Mouse (Mus musculus): ENCODE measurements around the gene Aen.

Aen gene

DNA sequence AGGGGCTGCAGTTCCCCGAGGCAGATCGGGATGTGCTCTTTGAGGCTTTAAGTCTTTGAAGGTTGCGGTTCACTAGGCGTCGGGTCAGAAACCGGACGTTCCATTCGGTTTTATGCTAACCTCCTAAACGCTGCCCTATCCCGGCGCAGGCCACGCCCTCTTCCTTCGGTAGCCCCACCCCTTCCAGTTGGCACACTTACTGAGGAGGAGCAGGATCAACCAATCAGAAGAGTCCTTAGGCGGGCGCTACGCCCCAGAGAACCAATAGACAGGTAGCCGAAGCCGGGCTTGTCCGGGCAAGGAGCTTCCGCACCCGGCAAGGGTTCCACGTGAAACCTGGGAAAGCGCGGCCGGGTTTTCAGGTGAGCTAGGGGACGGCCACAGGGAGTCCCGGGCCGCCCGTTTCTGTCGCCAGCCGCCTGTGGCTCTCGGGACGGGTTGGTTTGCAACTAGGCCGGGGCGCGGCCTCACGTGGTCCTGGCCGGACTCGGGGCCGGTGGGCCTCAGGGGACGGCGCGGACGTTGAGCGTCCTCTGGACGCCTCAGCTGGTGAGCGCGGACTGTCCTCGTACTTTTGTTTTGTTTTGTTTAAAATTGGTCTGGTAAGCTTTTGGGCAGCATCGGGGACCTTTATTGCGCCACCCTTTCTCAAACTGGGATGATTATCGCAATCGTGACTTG is at the start of gene Aen:
Aen (plus strand) TSS at position 202 of the 681 bp plus-strand sequence.
- peak; percentile 98 for DNase-seq (ENCODE audit: low read depth)

DNA sequence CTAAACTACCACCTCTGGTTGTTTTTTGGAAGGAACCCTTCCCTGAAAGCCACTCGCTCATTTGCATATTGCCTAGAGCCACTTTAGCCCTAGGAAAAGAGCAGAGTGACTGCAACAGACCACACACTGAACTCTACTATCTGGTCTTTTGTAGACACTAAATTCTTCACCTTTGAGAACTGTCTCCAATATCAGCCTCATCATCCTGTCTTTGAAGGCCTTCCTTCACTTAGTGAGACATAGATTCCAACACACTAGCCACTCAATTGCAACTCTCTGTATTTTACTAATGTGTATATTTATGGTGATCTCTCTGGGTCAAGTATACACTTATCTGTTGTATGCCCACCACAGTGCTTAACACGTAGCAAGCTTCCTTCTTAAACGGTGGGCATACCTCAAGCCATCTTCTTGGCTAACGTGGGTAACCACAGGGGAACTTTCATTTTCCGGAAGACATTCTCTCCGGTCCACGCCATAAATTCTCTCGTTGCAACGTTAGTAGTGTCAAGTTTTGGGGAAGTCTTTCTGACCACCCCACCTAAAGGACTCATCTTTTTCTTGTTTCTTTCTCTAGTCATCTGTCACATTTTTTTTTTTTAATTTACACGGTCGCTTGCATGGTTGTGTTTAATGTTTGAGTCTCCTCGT is 49.5 kb upstream of the Aen start:
- peak; percentile 45 for DNase-seq (ENCODE audit: low read depth)

GRCm38 (mm10) chr7:78846737-78847434 is 48.8 kb upstream of the Aen start, which contains the start of gene Det1:
Gene Det1 (minus strand): TSS chr7:78847263.
- peak; percentile 95 for DNase-seq (ENCODE audit: low read depth)

DNA sequence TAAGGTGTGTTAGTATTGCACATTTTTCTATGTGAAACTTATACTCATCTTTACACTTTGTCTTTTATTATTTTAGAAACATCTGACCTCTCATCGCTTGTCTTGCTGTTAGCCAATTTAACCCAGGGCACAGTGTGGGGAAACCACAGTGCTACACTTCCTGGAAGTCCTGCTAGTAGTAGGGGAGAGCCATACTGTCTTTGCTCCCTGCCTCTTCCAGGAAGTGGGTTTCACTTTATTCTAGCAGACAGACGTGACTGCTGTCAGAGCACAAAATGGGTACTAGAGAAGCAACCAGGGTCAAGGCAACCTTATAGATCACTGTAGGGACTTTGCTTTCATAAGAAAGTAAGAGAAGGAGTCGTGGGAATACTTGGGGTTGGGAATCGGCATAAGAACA is 41.6 kb upstream of the Aen start:
- peak; percentile 69 for DNase-seq (ENCODE audit: low read depth)

GRCm38 (mm10) chr7:78855044-78855655 is 40.5 kb upstream of the Aen start:
- no peak for DNase-seq (ENCODE audit: low read depth)

GRCm38 (mm10) chr7:78863796-78864445 is 31.7 kb upstream of the Aen start:
- no peak for DNase-seq (ENCODE audit: low read depth)

DNA sequence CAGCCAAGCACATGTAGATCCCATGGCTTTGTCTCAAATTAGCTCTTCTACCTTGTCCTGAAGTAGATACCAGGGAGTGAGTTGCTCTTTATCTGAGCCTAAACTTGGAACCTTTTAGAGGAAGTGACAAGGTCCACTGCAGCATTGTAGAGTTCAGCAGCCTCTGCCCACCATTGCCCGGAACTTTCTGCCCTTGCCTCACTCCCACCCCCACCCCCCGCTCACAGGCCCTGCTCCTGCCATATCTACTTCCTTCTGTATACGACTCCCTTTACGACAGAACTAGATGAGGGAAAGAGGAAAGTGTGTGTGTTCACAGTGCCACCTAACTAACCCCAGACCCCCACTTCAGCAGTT is 31.2 kb upstream of the Aen start:
- no peak for DNase-seq (ENCODE audit: low read depth)

- DNase-seq (ENCODE audit: low read depth): no peak
These were observed 30.3 kb upstream of the Aen start for GRCm38 (mm10) chr7:78865212-78865949.

DNA sequence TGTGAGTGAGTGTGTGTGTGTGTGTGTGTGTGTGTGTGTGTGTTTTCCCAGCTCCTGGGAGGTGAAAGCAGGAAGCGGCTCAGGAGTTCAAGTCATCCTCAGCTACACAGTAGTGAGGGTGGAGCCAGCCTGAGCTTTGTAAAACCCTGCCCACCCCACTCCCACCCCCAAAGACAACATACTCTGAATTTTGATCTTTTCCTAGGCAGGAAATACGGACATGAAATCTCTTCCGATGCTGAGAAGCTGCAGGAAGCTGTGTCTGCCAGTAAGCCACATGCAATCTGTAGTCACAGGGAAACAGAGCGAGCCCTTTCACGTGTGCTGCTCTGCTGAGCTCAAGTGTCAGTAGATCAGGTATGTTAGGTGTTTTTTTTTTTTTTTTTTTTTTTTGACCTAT is 26.9 kb upstream of the Aen start:
- peak; percentile 72 for DNase-seq (ENCODE audit: low read depth)

DNA sequence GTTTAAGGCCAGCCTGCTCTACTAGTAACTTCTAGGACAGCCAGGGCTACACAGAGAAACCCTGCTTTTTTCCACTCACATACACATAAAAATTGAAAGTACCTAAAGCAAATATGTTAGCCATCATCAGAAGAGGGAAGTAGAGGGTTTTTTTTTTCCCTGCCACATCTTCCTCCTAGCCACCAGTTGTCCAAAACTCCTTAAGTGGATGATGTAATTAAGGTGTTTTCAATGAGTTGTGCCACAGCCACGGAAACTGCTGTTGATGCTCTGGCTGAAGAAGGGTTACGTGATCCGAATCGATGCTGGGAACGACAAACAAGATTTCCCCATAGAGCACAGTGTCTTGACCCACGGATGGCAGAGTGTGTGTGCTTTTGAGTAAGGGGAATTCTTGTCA is 23.3 kb upstream of the Aen start:
- no peak for DNase-seq (ENCODE audit: low read depth)

GRCm38 (mm10) chr7:78872831-78873230 is 22.8 kb upstream of the Aen start:
- no peak for DNase-seq (ENCODE audit: low read depth)

DNA sequence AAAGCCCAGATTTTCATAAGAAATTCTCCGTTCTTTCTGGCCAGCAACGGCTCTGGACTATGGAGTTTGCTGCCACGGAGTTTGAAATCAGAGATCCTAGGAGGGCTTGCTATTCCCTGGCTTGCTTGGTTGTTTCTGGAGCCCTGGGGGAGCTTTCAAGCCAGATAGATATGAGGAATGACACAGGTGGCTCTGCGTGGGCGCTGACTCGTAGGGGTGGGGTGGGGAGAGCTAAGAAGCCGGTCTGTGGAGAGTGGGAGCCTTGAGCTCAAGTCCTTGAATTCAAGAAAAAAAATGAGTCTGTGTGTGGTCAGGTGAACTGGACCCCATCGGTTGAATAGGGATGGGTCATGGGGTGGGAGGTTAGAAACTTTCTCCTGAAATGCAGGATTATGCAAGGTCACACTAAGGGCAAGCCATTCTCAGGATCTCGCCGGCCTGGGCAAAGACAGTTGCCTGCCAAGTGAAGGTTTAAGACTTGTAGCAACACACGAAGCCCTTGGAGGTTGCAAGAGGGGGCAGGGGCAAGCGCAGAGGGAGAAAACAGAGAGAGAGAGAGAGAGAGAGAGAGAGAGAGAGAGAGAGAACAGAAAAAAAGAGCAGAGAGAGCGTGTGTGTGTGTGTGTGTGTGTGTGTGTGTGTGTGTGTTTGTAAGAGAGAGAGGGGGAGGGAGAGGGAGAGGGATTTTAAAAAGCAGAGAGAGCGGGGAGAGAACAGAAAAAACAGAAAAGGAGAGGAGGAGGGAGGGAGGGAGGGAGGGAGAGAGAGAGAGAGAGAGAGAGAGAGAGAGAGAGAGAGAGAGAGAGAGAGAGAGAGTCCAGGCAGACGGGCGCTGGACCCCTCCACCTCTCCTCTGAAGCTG is 13.8 kb upstream of the Aen start:
- peak; percentile 43 for DNase-seq (ENCODE audit: low read depth)

DNA sequence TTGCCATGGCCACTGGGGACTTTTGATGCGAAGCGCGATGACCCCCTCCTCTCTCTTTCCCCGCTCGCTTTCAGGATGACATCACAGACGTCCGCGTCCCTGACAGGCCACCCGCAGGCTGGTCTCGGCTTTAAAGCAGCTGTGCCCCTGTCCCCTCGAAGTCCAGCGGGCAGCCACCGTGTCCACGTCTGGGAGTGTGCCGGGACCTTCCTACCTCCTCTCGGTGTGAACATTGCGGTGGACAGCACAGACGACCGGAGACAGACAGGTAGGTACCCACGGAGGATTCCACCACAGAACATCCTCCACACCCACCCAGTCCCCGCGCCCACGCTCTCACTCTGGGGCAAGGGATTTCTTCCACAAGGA is 13.2 kb upstream of the Aen start:
- peak; percentile 46 for DNase-seq (ENCODE audit: low read depth)

- DNase-seq (ENCODE audit: low read depth): no peak
These were observed 12.5 kb upstream of the Aen start for GRCm38 (mm10) chr7:78883016-78883725.

- no peak for DNase-seq (ENCODE audit: low read depth)
These were observed 12.0 kb upstream of the Aen start for GRCm38 (mm10) chr7:78883726-78884060.

- DNase-seq (ENCODE audit: low read depth): no peak
These were observed 11.5 kb upstream of the Aen start for GRCm38 (mm10) chr7:78884139-78884538.

- DNase-seq (ENCODE audit: low read depth): no peak
These were observed 10.2 kb upstream of the Aen start for GRCm38 (mm10) chr7:78885404-78885803.

DNA sequence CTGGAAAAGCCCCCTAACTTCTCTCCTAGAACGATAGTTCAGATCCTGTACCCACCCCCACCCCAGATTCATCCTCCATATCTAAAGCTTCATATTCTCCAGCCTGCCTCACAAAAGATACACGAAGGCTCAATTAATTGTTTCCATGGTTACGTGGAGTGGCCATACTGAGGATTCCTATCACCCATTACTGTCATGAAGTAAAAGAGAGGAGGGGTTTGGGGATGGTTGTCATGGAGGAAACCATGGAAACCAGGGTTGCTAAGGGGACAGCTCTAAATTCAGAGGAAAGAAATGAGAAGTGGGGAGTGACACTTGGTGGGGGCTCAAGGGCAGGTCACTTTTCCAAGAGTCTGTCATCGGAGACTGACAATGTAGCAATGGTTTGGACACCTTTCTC is 9.2 kb upstream of the Aen start:
- DNase-seq (ENCODE audit: low read depth): no peak

DNA sequence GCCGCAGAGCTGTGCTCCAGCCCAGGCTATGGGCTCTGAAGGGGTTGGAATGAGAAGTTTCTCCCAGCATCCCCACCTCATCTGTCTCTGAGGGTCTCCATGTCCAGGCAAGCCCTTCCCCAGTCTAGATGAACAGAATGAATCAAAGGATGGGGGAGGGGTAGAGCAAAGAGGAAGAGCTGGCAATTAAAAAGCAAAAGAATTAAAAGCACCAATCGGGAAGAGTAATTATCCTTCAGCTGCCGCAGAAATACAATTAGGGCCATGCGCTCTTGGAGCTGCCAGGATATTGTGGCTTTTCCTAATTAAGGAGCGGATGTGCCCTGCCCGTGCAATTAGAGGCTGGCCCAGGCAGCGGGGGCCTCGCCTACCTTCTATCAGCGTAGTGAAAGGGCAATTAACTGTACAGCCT is 8.2 kb upstream of the Aen start:
- no peak for DNase-seq (ENCODE audit: low read depth)

GRCm38 (mm10) chr7:78890641-78891040 is 5.0 kb upstream of the Aen start:
- DNase-seq (ENCODE audit: low read depth): peak; percentile 91
